Mouse (Mus musculus): ENCODE results near the gene C1qtnf6.

- TF ChIP-seq CTCF (conservative IDR thresholded peaks at IDR 0.05 in 1 of 2, IDR thresholded peaks at IDR 0.05 in 1 of 2; ENCODE audit: low read depth in 2 of 2, low read length in 2 of 2) (no peak), SMC3 (IDR thresholded peaks at IDR 0.05; ENCODE audit: low read depth, low read length) (no peak), USF1 (IDR thresholded peaks at IDR 0.05; ENCODE audit: low read depth, low read length) (no peak), POLR2A (IDR thresholded peaks at IDR 0.05; ENCODE audit: low read depth, low read length) (peak; percentile 61; the same call in 1 of the 2 replicates), ELF1 (IDR thresholded peaks at IDR 0.05; ENCODE audit: low read depth, low read length) (peak; percentile 78), POLR2AphosphoS2 (IDR thresholded peaks at IDR 0.05; ENCODE audit: low read depth, low read length) (no peak), EP300 (IDR thresholded peaks at IDR 0.05; ENCODE audit: low read length) (peak; percentile 57), MXI1 (IDR thresholded peaks at IDR 0.05; ENCODE audit: low read depth, low read length) (0 out of 2 replicates have a peak, but pooled peaks have one; percentile 24), MEF2A (IDR thresholded peaks at IDR 0.05; ENCODE audit: borderline replicate concordance, low read depth, low read length) (no peak; the same call in 1 of the 2 replicates), ZKSCAN1 (IDR thresholded peaks at IDR 0.05; ENCODE audit: borderline replicate concordance, low read depth, low read length) (no peak), MAZ (IDR thresholded peaks at IDR 0.05; ENCODE audit: low read depth, low read length) (peak; percentile 70; the same call in 1 of the 2 replicates), JUND (conservative IDR thresholded peaks at IDR 0.05; ENCODE audit: low read depth, low read length) (no peak)
These were observed 36.2 kb downstream of the C1qtnf6 start, which contains the start of gene Il2rb for GRCm38 (mm10) chr15:78494968-78495406.

All from CH12.LX (cell line).